Mouse (Mus musculus): ENCODE data around the gene Appbp2.
"Not testable (repeated sequence)": the region's sequence is repeated elsewhere in the genome, so short reads cannot be mapped to it uniquely, and the experiment has no call there.

The Appbp2 gene

GRCm38 (mm10) chr11:85163014-85163413 lies 71.9 kb downstream of the Appbp2 start:
- DNase-seq (ENCODE audit: extremely low read depth, low read depth): not testable (repeated sequence)

- no peak for DNase-seq (ENCODE audit: extremely low read depth, low read depth)
Observed at GRCm38 (mm10) chr11:85157301-85157700, 77.6 kb downstream of the Appbp2 start.

DNA sequence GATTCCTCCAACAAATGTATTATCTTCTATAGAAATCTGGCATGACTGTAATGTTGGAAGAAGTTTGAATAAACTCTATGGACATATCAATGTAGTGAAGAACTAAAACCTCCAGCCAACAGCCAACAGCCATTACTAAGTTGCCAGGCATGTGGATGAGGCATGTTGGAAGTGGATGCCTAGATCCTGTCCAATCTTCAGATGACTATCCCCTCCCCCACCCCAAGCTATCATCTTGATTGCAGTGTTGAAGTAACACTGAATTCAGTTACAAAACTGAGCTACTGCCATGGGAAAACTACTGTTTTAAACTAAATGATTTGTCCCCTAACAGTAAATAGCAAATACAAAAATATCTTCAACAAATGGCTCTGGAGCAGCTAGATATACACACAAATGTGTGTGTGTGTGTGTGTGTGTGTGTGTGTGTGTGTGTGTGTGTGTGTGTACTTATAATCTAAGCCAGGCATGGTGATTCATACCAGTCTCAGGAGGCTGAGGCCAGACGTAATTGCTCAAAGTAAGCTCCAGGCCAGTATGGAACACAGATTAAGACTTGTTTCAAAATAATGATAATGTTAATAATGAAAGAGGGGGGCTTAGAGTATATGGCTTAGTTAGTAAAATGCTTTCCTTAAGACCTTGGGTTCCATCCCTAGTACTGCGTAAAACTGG lies 82.5 kb downstream of the Appbp2 start:
- DNase-seq (ENCODE audit: extremely low read depth, low read depth): no peak

DNA sequence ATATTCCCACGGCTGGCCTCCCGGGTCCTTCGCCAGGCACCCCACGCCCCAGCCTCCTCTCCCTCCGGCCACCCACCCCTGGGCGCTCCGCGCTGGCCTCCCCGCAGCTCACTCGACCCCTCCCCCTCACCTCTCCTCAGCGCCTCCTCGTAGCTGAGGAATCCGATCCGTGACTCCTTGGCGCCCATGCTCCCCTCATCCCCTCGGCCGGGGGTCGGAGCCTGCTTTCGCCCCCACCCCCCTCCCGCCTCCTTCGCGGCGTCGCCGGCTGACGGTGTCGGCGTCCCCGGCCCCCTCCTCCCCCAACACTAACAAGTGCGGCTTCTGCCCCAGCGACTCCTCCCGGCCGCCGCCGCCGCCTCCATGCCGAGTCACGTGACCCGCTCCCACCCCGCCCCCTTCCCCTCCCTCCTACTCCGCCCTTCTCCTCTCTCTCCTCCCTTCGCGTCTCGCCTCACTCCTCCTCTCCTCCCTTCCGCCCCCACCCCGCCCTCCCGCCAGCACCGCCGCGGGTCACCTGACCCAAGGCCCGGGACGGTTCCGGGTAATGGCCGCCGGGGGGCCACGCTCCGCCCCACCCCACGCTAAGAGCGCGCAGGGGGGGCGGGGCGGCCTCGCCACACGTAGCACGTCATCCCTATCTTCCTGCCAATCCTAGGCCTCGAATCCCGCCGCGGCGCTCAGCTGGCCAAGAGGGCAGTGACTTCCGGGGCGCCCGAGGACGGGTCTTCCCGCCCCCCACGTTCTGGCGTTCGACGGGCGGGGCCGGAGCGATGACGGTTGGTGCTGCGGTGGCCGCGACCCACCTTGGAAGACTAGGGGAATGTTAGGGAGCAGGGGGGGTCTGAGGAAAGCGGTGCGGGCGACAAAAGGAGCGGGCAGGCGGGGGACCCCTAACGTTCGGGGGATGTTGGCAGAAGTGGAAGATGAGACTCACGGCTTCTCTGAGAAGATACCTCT lies 95.1 kb downstream of the Appbp2 start, which contains the start of gene Usp32:
Gene Usp32, minus strand, starts transcription at position 581 of the 960 bp plus-strand sequence.
- DNase-seq (ENCODE audit: extremely low read depth, low read depth): peak; percentile 86

GRCm38 (mm10) chr11:85138776-85139474 lies 96.0 kb downstream of the Appbp2 start:
- DNase-seq (ENCODE audit: extremely low read depth, low read depth): no peak

Measured in MEL-GATA-1-ER (cell line).